Mouse (Mus musculus): ENCODE results near the gene Pou2f1. TPM values are rescaled to one million over a fixed set of nuclear protein-coding genes. Genes with fewer than 3 reads are reported as not detected.
A peak's percentile ranks its signal among the peaks of the same experiment; 100 is the strongest.

The Pou2f1 gene
- 11.4 and 15.7 TPM in 2 replicates for polyA plus RNA-seq (2015; fragmentation: Nextera tagmentation; extraction: Ambion mirVana)

- DNase-seq (ENCODE audit: low spot score), result peak; percentile 100
These were observed at the start of gene Pou2f1 for GRCm38 (mm10) chr1:166002520-166003155. Pou2f1 (minus strand) TSS chr1:166002678.

DNA sequence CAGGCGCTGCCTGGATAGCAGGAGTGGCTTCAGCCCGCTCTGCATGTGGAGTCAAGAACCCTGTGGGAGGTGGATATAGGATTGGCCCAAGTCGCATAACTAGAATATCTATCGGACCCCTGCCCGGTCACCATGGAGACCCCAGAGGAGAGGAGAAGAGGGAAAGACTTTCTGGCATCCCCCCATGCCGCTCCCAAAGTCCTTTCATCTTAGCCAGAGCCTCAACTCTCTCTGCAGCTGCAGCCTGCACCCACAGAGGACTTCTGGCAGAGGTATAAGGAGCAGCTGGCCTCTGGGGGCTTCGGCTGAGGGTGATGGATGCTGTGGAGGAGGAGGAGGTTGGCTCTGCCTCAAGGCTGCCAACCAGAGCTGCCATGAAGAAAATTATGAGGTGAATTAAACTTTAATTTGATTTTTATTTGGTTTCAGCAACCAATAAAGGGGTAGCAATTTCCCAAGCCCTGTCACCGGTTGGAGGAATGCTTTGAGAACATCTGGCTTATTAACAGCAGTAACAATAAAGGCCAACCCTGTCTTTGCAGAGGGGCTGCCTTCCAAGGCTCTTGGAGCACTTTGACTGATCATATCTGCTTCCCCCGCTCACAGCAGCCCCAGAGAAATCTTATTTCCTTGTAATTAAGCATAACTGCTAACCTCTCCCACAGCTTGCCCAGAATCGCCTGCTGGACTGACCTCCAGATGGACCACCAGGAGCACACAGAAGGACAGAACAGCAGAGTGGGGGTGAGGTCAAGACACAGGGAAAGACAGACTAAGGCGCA is 46.8 kb upstream of the Pou2f1 start:
- DNase-seq (ENCODE audit: low spot score), result peak; percentile 38

DNA sequence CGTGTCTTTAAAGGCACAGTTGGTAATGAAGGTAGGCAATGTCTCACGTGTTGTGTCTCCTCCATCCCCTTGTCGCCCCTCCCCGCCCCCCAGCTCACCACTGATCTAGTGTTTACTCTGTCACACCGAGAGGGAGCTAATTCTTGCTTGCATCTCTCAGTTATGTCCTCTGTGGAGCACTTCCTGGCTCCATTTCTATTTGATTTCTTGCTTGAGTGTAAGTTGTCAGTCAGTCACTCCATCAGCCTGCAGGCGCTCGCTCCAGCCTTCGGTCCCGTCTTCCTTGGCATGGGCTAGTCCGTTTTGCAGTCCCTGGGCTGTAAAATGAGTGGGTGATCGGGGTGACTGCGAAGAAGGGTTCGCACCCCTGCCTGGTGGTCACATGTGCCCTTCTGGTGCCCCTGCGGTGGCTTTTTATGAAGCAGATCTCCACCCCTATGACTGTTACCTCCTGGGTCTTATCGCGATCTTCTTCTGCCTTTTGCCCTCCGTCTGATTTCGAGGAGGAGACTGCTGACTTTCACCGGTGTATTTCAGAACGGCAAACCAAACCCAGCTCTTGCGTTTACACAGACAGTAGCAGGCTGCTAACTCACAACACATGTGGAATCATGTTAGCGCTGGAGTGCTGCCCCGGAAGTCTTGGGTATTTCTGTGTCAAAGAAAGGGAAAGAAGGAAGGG is 45.9 kb upstream of the Pou2f1 start:
- DNase-seq (ENCODE audit: low spot score), result peak; percentile 54

GRCm38 (mm10) chr1:166047505-166048170 is 45.2 kb upstream of the Pou2f1 start:
- peak; percentile 24 for DNase-seq (ENCODE audit: low spot score)

- no peak for DNase-seq (ENCODE audit: low spot score)
These were observed 43.4 kb upstream of the Pou2f1 start for GRCm38 (mm10) chr1:166045894-166046197.

DNA sequence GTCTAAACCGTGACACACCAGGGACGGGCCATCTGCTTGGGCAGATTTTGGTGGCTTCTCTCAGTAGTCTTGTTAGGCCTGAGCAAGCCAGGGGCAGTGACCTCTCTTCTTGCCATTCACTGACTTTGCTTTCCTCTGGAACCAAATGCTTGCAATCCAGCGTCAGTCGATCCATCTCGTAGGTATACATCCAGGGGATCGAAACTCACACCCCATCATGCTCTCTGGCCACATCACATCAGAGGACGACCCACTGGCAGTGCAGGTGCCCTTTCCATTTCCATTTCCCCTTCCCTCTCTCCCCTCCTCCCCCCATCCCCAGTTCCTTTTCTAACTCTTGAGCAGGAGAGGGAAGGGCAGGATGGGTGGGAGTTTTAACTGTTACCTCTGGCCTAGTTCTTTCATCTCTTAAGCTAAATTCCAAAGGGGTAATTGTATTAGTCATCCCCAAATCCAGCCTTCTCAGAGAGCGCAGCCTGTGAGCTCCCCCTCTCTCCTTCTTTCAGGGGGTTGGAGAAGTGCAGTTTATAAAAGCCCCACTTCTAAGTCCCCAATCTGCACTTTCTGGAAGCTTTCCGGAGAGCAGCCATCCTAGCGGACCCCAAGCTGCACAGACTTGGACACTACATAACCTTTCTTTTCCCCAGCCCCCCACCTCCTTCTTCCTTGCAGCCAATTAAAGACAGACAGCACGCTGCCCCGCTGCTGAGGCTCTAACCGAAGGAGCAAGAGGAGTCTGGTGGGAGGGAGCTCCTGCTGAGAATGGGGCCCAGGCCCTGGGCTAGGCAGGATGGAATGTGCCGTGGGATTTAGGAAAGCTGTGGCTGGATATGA is 42.8 kb upstream of the Pou2f1 start:
- DNase-seq (ENCODE audit: low spot score), result no peak

DNA sequence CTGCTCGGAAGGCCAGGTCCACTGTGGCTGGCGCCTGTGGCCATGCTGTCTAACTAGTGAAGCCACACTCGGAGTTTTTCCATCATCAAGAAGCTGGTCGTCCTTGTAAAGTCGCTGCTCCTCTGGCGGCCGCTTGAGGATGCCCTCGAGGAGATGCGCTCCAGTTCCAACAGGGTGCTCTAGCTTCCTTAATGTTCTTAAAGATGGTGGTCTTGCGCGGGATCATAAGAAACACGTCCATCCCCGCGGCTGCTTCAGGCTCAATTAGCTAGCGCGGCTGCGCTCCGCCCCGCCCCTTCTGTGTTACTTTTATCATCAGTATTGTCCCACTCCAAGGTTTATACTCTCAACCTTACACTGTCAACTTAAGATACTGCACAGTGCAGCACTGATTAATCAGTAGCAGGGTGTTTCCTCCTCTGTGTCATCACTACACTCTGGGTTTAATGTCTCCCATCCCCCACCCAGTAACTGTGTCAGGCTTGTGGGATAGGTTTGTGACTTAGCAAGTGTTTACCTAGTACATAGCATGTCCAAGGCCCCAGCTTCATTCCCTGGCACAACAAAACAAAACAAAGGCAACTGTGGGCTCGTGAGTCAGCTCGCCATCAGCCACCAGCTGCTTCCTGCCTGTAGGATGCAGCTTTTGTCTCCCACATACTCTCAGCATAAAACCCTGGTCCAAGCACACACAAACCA is 41.1 kb upstream of the Pou2f1 start:
- DNase-seq (ENCODE audit: low spot score), result peak; percentile 33

- no peak for DNase-seq (ENCODE audit: low spot score)
These were observed 39.0 kb upstream of the Pou2f1 start for GRCm38 (mm10) chr1:166041501-166041900.

DNA sequence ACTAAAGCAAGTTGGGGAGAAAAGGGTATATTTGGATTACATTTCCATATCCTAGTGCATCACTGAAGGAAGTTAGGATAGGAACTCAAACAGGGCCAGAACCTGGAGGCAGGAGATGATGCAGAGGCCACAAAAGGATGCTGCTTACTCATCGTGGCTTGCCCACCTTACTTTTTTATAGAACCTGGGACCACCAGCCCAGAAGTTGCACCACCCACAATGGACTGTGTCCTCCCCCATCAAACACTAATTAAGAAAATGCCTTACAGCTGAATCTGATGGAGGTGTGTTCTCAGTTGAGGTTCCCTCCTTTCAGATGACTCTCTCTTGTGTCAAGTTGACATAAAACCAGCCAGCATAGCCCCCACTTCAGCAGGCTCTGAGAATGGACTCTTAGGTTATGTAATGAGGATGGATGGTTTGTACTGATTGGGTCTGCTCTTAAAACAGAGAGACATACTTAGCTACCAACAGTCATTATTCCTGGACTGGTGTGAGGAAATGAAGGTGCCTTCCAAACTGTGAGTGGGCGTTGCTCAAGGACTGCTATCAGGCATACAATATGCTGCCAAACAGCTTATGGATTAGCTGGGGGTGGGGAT is 36.4 kb upstream of the Pou2f1 start:
- DNase-seq (ENCODE audit: low spot score), result no peak

GRCm38 (mm10) chr1:166035045-166035444 is 32.6 kb upstream of the Pou2f1 start:
- no peak for DNase-seq (ENCODE audit: low spot score)

GRCm38 (mm10) chr1:166031673-166032547 is 29.4 kb upstream of the Pou2f1 start:
- DNase-seq (ENCODE audit: low spot score), result no peak

- no peak for DNase-seq (ENCODE audit: low spot score)
These were observed 21.5 kb upstream of the Pou2f1 start for GRCm38 (mm10) chr1:166023981-166024380.

DNA sequence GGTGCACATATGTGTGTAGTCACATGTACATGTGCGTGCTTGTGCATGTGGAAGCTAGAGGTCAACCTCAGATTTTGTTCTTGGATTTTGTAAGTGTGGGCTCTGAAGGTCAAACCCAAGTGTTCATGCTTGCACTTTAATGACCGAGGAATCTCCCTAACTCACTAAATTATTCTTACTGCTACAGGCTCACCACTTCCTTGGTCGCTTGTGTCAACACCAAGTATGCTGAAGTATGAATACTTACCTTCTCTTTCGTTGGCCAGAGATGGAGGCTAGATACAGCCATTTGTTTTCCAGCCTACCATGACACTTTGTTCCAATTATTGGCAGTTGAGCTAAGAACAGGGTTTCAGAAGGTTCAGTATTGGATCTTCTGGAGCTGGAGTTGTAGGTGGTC is 14.7 kb upstream of the Pou2f1 start:
- no peak for DNase-seq (ENCODE audit: low spot score)

- DNase-seq (ENCODE audit: low spot score), result peak; percentile 78
These were observed 13.8 kb upstream of the Pou2f1 start for GRCm38 (mm10) chr1:166016306-166016705.

GRCm38 (mm10) chr1:166014530-166014929 is 12.1 kb upstream of the Pou2f1 start:
- DNase-seq (ENCODE audit: low spot score), result peak; percentile 76

DNA sequence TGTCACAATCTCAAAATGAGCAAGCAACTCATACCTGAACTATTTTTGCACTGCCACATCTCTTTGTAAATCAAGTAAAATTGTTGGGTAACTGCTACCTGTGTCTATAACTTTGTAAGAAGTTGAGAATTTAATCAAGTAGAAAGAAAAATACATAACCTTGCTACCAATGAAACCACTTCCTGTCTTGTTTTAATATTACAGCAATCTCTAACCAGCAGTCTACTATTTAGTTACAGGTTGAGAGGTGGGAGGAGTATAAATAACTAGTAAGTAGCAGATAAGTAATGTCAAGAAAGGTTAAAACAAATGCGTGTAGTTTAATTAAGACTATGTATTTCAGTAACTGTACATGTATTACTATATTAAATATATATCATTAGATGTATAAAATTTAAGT is 7.6 kb upstream of the Pou2f1 start:
- no peak for DNase-seq (ENCODE audit: low spot score)

DNA sequence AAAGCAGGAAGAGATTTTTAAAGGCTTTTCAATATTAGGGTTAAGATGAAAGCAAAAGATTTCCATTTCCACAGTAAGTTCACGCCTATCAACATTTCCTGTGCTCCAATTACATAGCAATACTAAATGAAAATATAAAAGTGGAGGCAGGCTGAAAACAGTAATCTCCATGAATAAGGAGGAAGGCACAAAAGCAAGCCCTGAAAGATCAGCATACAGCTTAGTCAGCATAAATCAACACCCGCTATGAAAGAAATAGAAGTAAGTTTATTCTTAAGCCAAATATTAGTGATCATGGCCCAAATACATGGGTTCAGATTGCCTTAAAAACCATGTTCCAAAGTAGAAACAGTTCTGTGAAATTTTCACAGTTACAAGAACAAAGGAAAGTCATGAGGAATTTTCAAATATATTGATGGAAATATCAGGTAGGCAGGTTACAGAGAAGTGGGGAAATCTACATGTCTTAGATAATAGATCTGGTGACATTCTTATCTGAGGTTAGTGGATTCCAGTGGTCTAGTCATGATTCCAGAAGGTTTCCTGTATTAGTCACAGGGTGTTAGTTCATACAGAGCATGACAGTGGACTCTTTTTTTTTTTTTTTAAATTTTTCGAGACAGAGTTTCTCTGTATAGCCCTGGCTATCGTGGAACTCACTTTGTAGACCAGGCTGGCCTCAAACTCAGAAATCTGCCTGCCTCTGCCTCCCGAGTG is 6.3 kb upstream of the Pou2f1 start:
- no peak for DNase-seq (ENCODE audit: low spot score)

GRCm38 (mm10) chr1:166007026-166007425 is 4.5 kb upstream of the Pou2f1 start:
- DNase-seq (ENCODE audit: low spot score), result no peak

All from thymus, postnatal 0 days (tissue).